Mouse (Mus musculus) Muller cell, postnatal 12 days (primary cell): ENCODE data around the gene Retsat.

Source experiments
- DNase-seq: peaks from one replicate; pipeline ENCODE4 v3.0.0-alpha.2; 2015; ENCODE audit errors: inconsistent ontology term

The Retsat gene

DNA sequence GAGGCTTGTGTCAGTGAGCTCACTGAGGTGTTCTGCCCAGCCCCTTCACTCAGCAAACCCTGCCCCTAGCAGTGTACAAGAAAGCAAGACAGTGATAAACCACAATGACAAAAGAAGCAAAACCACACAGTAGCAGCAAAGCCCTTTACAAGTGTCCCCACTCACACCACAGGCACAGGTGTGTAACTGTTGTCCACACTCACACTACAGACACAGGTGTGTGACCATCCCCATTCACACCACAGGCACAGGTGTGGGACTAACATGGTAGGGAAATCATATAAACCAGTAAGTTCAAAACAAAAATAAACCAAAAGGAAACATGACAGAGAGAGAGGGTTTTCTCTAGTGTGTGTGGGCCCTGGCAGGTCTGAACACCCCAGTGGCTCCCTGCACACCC lies 10.0 kb upstream of the Retsat start:
- DNase-seq: no peak

DNA sequence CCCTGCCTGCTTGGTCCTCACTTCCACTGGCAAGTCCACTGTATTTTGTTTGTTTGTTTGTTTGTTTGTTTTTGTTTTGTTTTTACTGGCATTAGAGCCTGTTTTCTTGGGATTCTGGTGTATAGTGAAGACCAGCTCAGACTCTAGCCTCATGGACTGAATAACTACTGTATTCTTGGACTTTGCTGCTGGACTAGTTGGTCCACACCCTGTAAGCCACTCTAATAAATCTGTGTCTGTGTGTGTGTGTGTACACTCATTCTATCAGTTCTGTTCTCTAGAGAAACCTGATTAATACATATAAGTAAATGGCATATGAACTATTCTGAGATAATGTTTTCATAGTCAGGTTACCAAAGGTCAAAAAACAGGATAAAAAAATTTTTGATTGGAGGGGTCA lies 8.2 kb upstream of the Retsat start:
- no peak for DNase-seq

DNA sequence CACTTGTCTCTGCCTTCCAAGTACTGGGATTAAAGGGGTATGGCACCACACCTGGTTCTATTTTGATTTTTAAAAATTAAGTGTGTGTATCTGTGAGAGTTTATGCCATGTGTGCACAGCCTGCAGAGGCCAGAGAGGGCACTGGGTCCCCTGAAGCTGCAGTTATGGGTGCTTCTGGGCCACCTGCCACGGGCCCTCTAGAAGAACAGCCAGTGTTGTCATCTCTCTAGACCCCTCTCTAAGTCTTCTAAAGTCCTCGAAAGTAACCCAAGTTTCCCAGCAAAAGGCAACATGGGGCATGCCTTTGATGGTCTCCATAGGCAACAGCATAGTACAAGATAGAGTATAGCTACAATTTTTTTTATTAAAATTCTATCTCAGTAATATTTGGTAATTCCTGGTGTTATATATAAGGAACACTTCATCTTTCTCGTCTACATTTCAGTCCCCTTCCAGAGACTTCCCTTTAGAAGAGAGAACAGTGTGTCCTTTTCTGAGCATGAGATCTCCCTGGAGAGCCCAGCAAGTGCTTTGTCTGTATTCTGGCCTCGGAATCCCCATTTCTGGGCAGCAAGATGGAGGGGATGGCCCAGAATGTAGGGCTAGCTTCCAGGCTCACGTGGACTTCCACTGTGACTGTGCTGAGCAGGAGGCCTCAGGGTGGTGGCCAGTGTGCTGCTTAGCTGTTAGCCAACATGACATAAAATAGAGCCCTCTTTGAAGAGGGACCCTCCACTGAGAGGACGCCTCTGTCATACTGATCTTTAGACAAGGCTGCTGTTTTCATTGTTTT lies 5.1 kb upstream of the Retsat start:
- no peak for DNase-seq

GRCm38 (mm10) chr6:72593914-72594313 lies 4.4 kb upstream of the Retsat start:
- no peak for DNase-seq

- peak; percentile 9 for DNase-seq
These were observed 996 bp upstream of the Retsat start for GRCm38 (mm10) chr6:72597083-72597874.

GRCm38 (mm10) chr6:72598791-72599557 lies 699 bp downstream of the Retsat start:
- DNase-seq: no peak

- no peak for DNase-seq
These were observed 1.9 kb downstream of the Retsat start for GRCm38 (mm10) chr6:72600216-72600615.

GRCm38 (mm10) chr6:72600771-72601170 lies 2.5 kb downstream of the Retsat start:
- DNase-seq: no peak

GRCm38 (mm10) chr6:72601732-72602131 lies 3.5 kb downstream of the Retsat start:
- peak; percentile 54 for DNase-seq

- no peak for DNase-seq
These were observed 5.8 kb downstream of the Retsat start for GRCm38 (mm10) chr6:72604066-72604465.

- DNase-seq: no peak
These were observed 8.8 kb downstream of the Retsat start for GRCm38 (mm10) chr6:72607060-72607459.

DNA sequence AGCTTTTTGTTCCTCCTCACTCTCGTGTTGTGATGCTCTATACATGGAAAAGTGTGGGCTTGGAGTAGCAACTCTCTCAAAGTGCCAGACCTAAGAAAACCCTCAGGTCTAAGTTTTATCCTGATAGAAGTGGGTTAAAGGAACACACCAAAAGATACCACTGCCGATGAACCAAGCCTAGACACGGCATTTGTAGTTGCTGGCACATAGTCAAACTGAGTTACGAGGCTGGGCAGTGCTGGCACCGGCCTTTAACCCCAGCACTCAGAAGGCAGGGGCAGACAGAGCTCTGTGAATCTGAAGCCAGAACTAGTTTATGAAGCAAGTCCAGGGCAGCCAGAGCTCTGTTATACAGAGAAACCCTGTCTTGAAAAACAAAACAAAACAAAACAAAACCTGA lies 9.4 kb downstream of the Retsat start:
- no peak for DNase-seq

DNA sequence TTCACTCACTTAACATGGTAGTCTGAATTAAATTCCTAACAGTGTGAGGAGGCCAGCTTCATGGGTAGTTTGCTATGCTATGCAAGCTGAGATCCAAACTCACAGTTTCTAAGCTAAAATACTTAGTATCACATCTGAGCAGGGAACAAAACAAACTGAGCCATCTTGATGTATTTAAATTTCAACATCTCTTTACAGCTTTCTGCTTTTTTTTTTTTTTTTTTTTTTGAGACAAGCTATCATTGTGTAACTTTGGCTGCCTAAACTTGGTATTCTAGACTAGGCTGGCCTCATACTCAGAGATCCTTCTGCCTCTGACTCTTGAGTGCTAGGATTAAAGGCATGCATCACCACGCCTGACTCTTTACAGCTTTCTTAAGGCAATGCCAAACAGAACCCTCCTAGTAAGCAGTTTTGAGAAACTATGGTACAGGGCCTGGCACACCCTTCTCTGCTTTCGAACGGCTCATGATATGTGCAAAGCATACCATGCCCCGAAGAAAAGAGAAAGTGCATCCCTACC lies 10.4 kb downstream of the Retsat start:
- no peak for DNase-seq

DNA sequence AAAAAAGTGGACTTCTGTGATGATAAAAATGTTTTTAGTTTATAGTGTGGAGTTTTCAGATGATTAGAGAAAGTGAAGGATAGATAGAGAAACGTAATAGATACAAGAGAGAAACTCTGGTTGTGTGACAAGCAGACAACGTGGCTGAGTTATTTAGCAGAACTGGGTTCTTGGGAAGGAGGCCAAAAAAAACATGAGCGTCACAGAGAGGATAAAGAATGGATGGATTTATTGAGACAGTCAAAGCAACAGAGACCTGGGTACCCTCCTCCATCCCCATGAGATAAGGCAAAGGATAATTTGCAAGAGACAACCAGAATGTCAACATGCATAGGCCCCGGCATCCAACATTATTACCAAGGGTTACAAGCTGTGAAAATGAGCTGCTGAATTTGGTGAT lies 12.0 kb downstream of the Retsat start:
- DNase-seq: no peak

DNA sequence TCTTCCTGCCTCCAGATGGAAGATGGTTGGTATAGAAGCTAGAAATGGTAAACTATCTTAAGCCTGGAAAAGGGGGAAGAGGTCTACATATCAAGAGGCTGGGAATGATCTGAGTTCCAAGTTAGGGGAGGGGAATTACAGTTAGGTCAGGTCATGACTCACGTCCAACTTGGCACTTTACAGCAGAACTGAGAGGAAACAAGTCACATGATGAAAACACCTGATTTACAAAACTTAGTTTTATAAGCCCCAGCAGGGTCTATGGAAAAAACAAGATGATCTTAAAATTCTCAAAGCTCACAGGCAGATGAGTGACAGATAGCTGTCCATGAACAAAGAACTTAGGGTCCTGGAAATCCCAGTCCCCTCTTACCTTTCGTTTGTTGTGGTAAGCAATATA lies 16.9 kb downstream of the Retsat start:
- no peak for DNase-seq

DNA sequence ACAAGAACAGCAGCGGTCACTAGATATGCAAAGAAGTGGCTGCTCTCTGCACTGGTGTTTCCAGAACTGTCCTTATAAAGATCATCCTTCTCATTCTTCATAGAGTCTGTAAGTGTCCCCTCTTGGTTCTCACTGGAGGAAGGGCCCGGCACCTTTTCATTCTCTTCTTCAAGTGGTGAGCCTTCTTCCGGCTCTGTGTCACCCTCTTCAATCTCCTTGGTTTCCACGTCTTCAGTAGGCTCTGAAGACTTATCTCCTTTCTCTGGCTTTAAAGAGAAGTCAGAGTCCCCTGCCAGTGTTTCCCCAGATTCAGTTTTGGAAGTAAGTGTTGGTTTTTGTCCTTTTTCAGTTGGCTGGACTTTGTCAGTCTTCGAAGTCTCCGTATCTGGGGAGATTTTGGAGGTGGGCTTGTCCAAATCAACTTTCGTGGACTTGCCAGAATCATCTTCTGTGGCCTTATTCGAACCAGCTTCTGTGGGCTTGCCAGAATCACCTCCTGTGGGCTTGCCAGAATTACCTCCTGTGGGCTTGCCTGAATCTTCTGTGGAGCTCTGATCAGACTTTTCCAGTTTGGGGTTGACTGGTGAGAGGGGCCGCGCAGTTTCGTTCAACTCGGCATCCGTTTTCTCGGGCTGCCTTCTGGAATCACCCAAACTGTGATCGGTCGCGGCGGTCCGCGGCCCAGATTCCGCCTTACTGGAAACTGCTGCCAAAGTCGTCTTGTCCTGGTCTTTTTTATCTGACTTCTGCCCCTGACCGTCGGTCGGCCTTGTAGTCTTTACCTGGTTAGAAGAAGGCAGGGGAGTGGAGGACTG lies 17.5 kb downstream of the Retsat start:
- DNase-seq: no peak

GRCm38 (mm10) chr6:72616643-72617288 lies 18.5 kb downstream of the Retsat start, which contains the start of gene Tgoln1:
TSS of gene Tgoln1 (minus strand) at chr6:72617000.
- peak; percentile 96 for DNase-seq

GRCm38 (mm10) chr6:72619734-72620532 lies 21.7 kb downstream of the Retsat start:
- DNase-seq: no peak

DNA sequence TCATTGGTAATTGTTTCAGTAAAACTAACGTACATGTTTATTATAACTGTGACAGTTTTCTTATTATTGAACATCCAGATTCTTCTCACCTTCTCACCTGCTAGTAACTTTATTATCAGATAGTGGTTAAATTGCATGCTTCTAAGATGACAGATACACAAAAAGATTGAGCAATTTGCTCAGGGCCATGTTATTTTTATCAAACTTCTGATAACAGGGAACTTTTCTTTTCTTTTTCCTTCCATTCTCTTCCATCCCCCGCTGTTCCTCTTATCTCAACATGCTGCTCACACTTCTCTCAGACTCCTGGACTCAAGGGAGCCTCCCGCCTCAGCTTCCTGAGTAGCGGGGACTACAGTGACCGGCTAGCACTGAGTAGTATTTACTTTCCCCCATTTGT lies 22.6 kb downstream of the Retsat start:
- no peak for DNase-seq

- DNase-seq: no peak
These were observed 24.6 kb downstream of the Retsat start for GRCm38 (mm10) chr6:72622917-72623316.
